Mouse (Mus musculus): ENCODE measurements at regions not wholly inside any gene's neighbourhood (a gene's known extent, or its start where the extent isn't known, plus 50 kb on each side); places are given as distances from the start of the nearest gene placed in this dataset.

DNA sequence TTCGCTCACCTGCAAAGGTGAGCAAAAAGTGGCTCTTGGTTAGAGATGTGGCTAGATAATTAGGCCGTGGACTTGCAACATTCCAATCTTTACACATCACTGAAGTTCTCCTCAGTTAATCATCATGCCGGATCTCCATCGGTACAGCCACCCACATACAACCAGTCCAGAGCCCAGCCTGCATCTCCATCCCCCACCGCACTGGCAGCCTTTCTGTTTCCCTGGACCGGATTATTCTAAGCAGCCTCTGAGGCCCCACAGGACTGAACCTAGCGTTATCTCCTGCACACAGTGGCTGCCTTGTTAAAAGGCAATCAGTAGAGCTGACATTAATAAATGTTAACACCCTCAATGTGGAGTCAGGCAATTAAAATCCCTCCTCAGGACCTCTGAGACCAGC lies 103.7 kb downstream of the Fam114a2 start:
- TF ChIP-seq POLR2A (IDR thresholded peaks at IDR 0.05; ENCODE audit: control insufficient read depth, low read depth, low read length) (no peak), CTCF (IDR thresholded peaks at IDR 0.05; ENCODE audit: control insufficient read depth, insufficient read depth, insufficient replicate concordance, low read depth, low read length) (no peak)
